Mouse (Mus musculus): ENCODE measurements around the gene Sim2.

Gene Sim2

GRCm38 (mm10) chr16:94095109-94095822, 10.5 kb downstream of the Sim2 start:
- DNase-seq (ENCODE audit: low read depth, low spot score) = no peak

GRCm38 (mm10) chr16:94096479-94096878, 11.7 kb downstream of the Sim2 start:
- no peak for DNase-seq (ENCODE audit: low read depth, low spot score)

GRCm38 (mm10) chr16:94097724-94098455, 13.2 kb downstream of the Sim2 start:
- no peak for DNase-seq (ENCODE audit: low read depth, low spot score)

GRCm38 (mm10) chr16:94113160-94113559, 28.4 kb downstream of the Sim2 start:
- no peak for DNase-seq (ENCODE audit: low read depth, low spot score)

- DNase-seq (ENCODE audit: low read depth, low spot score) = no peak
Observed at GRCm38 (mm10) chr16:94114693-94115092, 30.0 kb downstream of the Sim2 start.

GRCm38 (mm10) chr16:94117333-94117732, 32.6 kb downstream of the Sim2 start:
- DNase-seq (ENCODE audit: low read depth, low spot score) = no peak

- no peak for DNase-seq (ENCODE audit: low read depth, low spot score)
Observed at GRCm38 (mm10) chr16:94118394-94118793, 33.7 kb downstream of the Sim2 start.

- no peak for DNase-seq (ENCODE audit: low read depth, low spot score)
Observed at GRCm38 (mm10) chr16:94122347-94122746, 37.6 kb downstream of the Sim2 start.

- no peak for DNase-seq (ENCODE audit: low read depth, low spot score)
Observed at GRCm38 (mm10) chr16:94123247-94123646, 38.5 kb downstream of the Sim2 start.

GRCm38 (mm10) chr16:94125172-94125981, 40.6 kb downstream of the Sim2 start:
- no peak for DNase-seq (ENCODE audit: low read depth, low spot score)

- no peak for DNase-seq (ENCODE audit: low read depth, low spot score)
Observed at GRCm38 (mm10) chr16:94126200-94126599, 41.5 kb downstream of the Sim2 start.

GRCm38 (mm10) chr16:94128236-94128835, 43.6 kb downstream of the Sim2 start:
- DNase-seq (ENCODE audit: low read depth, low spot score) = no peak

GRCm38 (mm10) chr16:94134218-94134617, 49.5 kb downstream of the Sim2 start:
- DNase-seq (ENCODE audit: low read depth, low spot score) = no peak

GRCm38 (mm10) chr16:94140746-94141145, 56.0 kb downstream of the Sim2 start:
- peak; percentile 24 for DNase-seq (ENCODE audit: low read depth, low spot score)

- no peak for DNase-seq (ENCODE audit: low read depth, low spot score)
Observed at GRCm38 (mm10) chr16:94143325-94143724, 58.6 kb downstream of the Sim2 start.

GRCm38 (mm10) chr16:94148139-94148538, 63.4 kb downstream of the Sim2 start:
- DNase-seq (ENCODE audit: low read depth, low spot score) = no peak

- no peak for DNase-seq (ENCODE audit: low read depth, low spot score)
Observed at GRCm38 (mm10) chr16:94150125-94151103, 65.7 kb downstream of the Sim2 start.

GRCm38 (mm10) chr16:94155041-94155653, 70.4 kb downstream of the Sim2 start:
- DNase-seq (ENCODE audit: low read depth, low spot score) = peak; percentile 40

- DNase-seq (ENCODE audit: low read depth, low spot score) = no peak
Observed at GRCm38 (mm10) chr16:94157819-94158218, 73.1 kb downstream of the Sim2 start.

GRCm38 (mm10) chr16:94162000-94162399, 77.3 kb downstream of the Sim2 start:
- DNase-seq (ENCODE audit: low read depth, low spot score) = no peak
